Mouse (Mus musculus) v-Abl transformed pro-B cells (cell line): Measurements from ENCODE around the gene Olfr1450.
"Not testable (repeated sequence)": the region's sequence is repeated elsewhere in the genome, so short reads cannot be mapped to it uniquely, and the experiment has no call there.

Experiments used
- in situ Hi-C, 2 experiments: fragments of 400-800 bp; cut with MboI; formaldehyde crosslinking; loops; one replicate each; pipeline ENCODE4 v1.15.1; 2025; ENCODE audit not compliant: unreplicated experiment in 2 of 2

Olfr1450 gene

GRCm38 (mm10) chr19:12949958-12950357 lies at the start of gene Olfr1450:
Gene Olfr1450 (plus strand): TSS chr19:12950258.
- in situ Hi-C loops, result no loop called here

DNA sequence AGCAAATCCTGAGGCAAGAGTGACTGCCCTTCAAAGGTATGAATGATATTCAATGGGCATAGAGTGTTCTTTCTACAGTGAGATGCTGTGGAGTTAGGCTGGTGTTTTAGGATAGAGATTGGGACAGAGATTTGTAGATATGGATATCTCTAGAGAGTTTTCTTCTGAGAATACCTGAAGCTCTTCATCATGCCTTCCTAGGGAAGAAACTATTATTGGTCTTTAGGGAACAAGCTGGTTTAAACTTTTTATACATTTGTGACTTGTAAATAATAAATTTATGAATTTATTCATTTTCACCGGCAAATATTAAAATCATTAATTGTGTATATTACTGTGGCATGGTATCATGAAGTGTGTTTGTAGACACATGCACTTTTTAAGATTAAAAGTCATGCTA lies 46.4 kb upstream of the Olfr1450 start, which contains the start of gene Olfr1447:
TSS of gene Olfr1447 (minus strand) at position 101 of the 400 bp plus-strand sequence.
- in situ Hi-C loops, result no loop called here

DNA sequence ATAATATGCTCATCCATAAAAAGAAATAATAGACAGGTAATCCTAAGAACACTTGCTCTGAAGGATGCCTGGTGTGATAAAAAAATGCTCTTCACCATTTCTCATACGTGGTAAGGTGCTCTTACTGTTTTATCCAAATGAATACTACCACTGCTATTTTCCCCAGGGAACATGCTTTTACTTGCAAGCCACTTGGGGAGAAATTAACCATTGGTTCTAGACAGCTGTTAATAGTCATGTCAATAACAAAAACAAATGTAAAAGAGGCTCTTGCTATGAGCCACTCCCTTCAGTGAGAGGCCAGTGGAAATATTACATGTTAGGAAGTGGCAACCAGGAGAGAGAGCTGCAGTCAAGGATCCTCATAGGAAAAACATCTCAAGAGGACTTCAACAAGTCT lies 25.7 kb upstream of the Olfr1450 start, which contains the start of gene Olfr1448:
TSS of gene Olfr1448 (minus strand) at position 101 of the 400 bp plus-strand sequence.
- in situ Hi-C loops, result no loop called here

- in situ Hi-C loops, result no loop called here
Observed at GRCm38 (mm10) chr19:12930540-12930939, 19.5 kb upstream of the Olfr1450 start, which contains the start of gene Olfr1449. Gene Olfr1449 (plus strand): TSS chr19:12930840.

DNA sequence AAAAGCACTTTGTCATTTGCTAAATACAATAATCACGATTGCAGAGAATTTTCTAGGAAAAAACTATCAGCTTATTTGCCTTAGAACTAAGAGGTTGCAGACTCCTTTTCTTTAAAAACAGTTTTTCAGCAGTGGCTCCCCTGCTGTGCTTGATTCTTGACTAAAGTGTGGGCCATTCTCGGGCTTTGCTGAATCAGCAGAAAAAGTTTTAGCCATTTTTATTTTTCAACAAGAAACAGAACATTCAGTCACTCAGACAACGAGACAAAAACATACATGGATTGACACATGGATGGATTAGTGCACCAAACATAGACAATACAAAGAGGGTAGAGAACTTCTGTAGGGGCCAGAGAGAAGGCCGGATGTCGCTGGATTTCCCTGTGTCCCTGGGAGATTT lies 20.0 kb downstream of the Olfr1450 start:
- in situ Hi-C loops, result not testable (repeated sequence)

- in situ Hi-C loops, result not testable (repeated sequence)
Observed at GRCm38 (mm10) chr19:12992316-12992715, 42.3 kb downstream of the Olfr1450 start.

DNA sequence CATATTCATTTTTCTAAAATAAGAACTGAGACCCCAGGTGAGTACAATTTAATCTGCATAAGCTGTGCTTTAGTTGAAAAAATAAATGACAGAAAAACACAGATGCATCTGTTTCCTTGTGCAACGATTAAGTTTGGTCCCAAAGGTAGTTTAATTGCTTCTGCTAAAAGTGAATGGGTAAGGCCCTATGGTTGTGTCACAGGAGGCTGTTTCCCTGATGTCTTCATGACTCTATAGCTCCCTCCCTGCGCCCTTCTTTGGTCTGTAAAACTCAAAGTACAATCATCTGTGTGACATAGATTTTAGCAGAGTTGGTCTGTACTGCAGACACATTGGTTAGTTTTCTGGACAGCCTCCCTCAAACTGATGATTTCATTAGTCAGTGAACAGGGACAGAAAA lies 44.7 kb downstream of the Olfr1450 start, which contains the start of gene Olfr1451:
TSS of gene Olfr1451 (plus strand) at position 301 of the 400 bp plus-strand sequence.
- in situ Hi-C loops, result no loop called here
